Mouse (Mus musculus): Measurements from ENCODE around the gene Kcnt2.

Gene Kcnt2

GRCm38 (mm10) chr1:140245876-140246597 lies at the start of gene Kcnt2:
Gene Kcnt2 (plus strand): TSS chr1:140246158.
- DNase-seq, result peak; percentile 27

- no peak for DNase-seq
Measured at GRCm38 (mm10) chr1:140205329-140205728, 40.6 kb upstream of the Kcnt2 start.

GRCm38 (mm10) chr1:140225221-140225620 lies 20.7 kb upstream of the Kcnt2 start:
- DNase-seq, result no peak

- DNase-seq, result no peak
Measured at GRCm38 (mm10) chr1:140226673-140227072, 19.3 kb upstream of the Kcnt2 start.

GRCm38 (mm10) chr1:140245465-140245864 lies 493 bp upstream of the Kcnt2 start:
- peak; percentile 30 for DNase-seq

- no peak for DNase-seq
Measured at GRCm38 (mm10) chr1:140264696-140265095, 18.7 kb downstream of the Kcnt2 start.

- no peak for DNase-seq
Measured at GRCm38 (mm10) chr1:140266047-140266446, 20.1 kb downstream of the Kcnt2 start.

GRCm38 (mm10) chr1:140266643-140267286 lies 20.8 kb downstream of the Kcnt2 start:
- DNase-seq, result no peak

GRCm38 (mm10) chr1:140267288-140267687 lies 21.3 kb downstream of the Kcnt2 start:
- no peak for DNase-seq

- DNase-seq, result no peak
Measured at GRCm38 (mm10) chr1:140273624-140274023, 27.7 kb downstream of the Kcnt2 start.

- DNase-seq, result no peak
Measured at GRCm38 (mm10) chr1:140275813-140276212, 29.9 kb downstream of the Kcnt2 start.

GRCm38 (mm10) chr1:140293140-140293539 lies 47.2 kb downstream of the Kcnt2 start:
- DNase-seq, result no peak

- DNase-seq, result no peak
Measured at GRCm38 (mm10) chr1:140295482-140295881, 49.5 kb downstream of the Kcnt2 start.

GRCm38 (mm10) chr1:140304244-140304643 lies 58.3 kb downstream of the Kcnt2 start:
- DNase-seq, result no peak

- no peak for DNase-seq
Measured at GRCm38 (mm10) chr1:140305344-140305743, 59.4 kb downstream of the Kcnt2 start.

- DNase-seq, result no peak
Measured at GRCm38 (mm10) chr1:140306339-140306738, 60.4 kb downstream of the Kcnt2 start.

- DNase-seq, result no peak
Measured at GRCm38 (mm10) chr1:140310739-140311138, 64.8 kb downstream of the Kcnt2 start.

GRCm38 (mm10) chr1:140325088-140325487 lies 79.1 kb downstream of the Kcnt2 start:
- no peak for DNase-seq

- DNase-seq, result no peak
Measured at GRCm38 (mm10) chr1:140326709-140327108, 80.8 kb downstream of the Kcnt2 start.

- DNase-seq, result no peak
Measured at GRCm38 (mm10) chr1:140333702-140334101, 87.7 kb downstream of the Kcnt2 start.

GRCm38 (mm10) chr1:140338417-140338816 lies 92.5 kb downstream of the Kcnt2 start:
- DNase-seq, result no peak

- DNase-seq, result no peak
Measured at GRCm38 (mm10) chr1:140339368-140339767, 93.4 kb downstream of the Kcnt2 start.

- no peak for DNase-seq
Measured at GRCm38 (mm10) chr1:140364787-140365186, 118.8 kb downstream of the Kcnt2 start.

- DNase-seq, result no peak
Measured at GRCm38 (mm10) chr1:140373532-140373931, 127.6 kb downstream of the Kcnt2 start.

- DNase-seq, result no peak
Measured at GRCm38 (mm10) chr1:140378791-140379190, 132.8 kb downstream of the Kcnt2 start.
